Mouse (Mus musculus): Measurements from ENCODE around the gene Rpl22.

DNA sequence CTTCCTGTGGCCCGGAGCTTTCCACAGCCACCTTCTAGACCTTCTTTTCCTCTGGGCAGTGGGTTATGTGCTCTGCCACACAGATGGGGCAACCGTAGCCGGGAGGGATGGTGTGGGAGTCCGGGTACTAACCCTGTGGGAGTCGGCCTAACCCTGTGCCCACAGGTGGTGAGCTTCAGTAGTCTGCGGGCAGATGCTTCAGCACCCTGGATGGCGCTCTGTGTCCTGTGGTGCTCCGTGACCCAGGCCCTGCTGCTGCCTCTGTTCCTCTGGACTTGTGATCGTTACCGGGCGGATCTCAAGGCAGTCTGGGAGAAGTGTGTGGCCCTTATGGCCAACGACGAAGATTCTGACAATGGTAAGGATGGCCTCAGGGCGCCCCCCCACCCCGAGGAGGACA, 43.9 kb upstream of the Rpl22 start:
- TF ChIP-seq POLR2A (IDR thresholded peaks at IDR 0.05; ENCODE audit: borderline replicate concordance, control insufficient read depth, low read depth, low read length) (no peak), CTCF (IDR thresholded peaks at IDR 0.05; ENCODE audit: control insufficient read depth, insufficient read depth, low read length) (no peak)

Data from bone marrow, adult 2 months (tissue).